Mouse (Mus musculus) embryonic facial prominence, embryonic 13.5 days (tissue): ENCODE data around the gene Sdc3. TPM values are rescaled to one million over a fixed set of nuclear protein-coding genes. Genes with fewer than 3 reads are reported as not detected.
A peak's percentile ranks its signal among the peaks of the same experiment; 100 is the strongest.

ENCODE experiments used
- ATAC-seq: fragments of 200-750 bp; cut with Nextera tagmentation; 2 replicates; pipeline ENCODE4 v1.8.0; 2017; ENCODE audit warnings: low read depth; ENCODE audit not compliant: insufficient number of reproducible peaks, insufficient read depth, low FRiP score, low TSS enrichment
- H3K27ac ChIP-seq: fragments of 300-500 bp; sonication (generic); 2 replicates; pipeline ENCODE4 v1.5.1; 2015; ENCODE audit warnings: moderate library complexity, mild to moderate bottlenecking, inconsistent platforms
- H3K27me3 ChIP-seq: fragments of 300-500 bp; sonication (generic); 2 replicates; pipeline ENCODE4 v1.6.1; 2015; ENCODE audit warnings: mild to moderate bottlenecking, inconsistent platforms
- H3K36me3 ChIP-seq: fragments of 300-500 bp; sonication (generic); 2 replicates; pipeline ENCODE4 v1.6.1; 2015; ENCODE audit warnings: mild to moderate bottlenecking, inconsistent platforms
- H3K4me1 ChIP-seq: fragments of 300-500 bp; sonication (generic); 2 replicates; pipeline ENCODE4 v1.6.1; 2015; ENCODE audit warnings: inconsistent platforms
- H3K4me2 ChIP-seq: fragments of 300-500 bp; sonication (generic); 2 replicates; pipeline ENCODE4 v1.6.1; 2015; ENCODE audit warnings: moderate library complexity, mild to moderate bottlenecking, inconsistent platforms
- H3K4me3 ChIP-seq: fragments of 300-500 bp; sonication (generic); 2 replicates; pipeline ENCODE4 v1.5.1; 2015; ENCODE audit warnings: mild to moderate bottlenecking, inconsistent platforms
- H3K9ac ChIP-seq: fragments of 300-500 bp; sonication (generic); 2 replicates; pipeline ENCODE4 v1.6.1; 2015; ENCODE audit warnings: mild to moderate bottlenecking, inconsistent platforms
- H3K9me3 ChIP-seq: fragments of 300-500 bp; sonication (generic); 2 replicates; pipeline ENCODE4 v1.6.1; 2016; ENCODE audit warnings: inconsistent platforms
- WGBS: fragments of 180-500 bp; shearing (Covaris S2); methylation state at CpG from one replicate; pipeline ENCODE4 v1.1.7; 2015; ENCODE audit warnings: mixed read lengths; 5-methylcytosine and 5-hydroxymethylcytosine counted together
- polyA plus RNA-seq: library from polyadenylated mRNA; unstranded; fragments of >200 nt; fragmentation: Nextera tagmentation; extraction: Ambion mirVana; gene quantifications from 2 replicates; pipeline ENCODE4 v1.2.1, GENCODE M21; 2015

Gene Sdc3
- polyA plus RNA-seq, 1 experiment from 2014 or later: 32.7 TPM

DNA sequence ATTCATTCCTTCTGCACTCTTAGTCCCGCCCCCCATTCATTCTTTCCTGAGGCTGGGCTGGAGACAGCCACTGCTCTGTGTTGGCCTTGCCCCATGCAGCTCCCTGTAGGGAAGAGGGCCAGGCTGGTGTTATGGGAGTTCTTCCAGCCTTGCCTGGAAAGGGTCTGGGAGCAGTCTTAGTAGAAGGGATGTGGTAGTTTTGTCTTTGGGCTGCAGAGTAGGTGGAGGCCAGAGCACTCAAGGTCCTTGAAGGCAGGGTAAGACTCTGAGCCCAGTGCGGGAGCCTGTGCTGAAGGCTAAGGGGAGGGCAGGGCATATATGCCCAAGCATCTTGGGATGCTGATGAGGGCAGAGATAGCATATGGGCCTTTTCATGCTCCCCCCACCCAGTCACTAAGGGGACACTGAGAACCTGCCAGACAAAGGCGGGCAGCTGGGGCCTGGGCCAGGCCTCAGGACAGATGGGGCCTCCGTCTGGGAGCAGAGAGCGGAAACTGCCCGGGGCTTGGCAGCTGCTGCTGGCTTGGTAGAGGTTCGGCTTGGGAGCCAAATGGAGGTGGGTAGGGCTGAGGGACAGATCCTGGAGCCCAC lies 12.5 kb downstream of the Sdc3 start:
- no peaks in the 10 kb centered on the region for H3K27me3 ChIP-seq
- H3K9ac ChIP-seq: no peak overlapping the region
- H3K36me3 ChIP-seq: peaks cover 6% of the 10 kb centered on the region; the same call in 1 of the 2 replicates
- no peak for ATAC-seq
- no peak overlapping the region for H3K4me2 ChIP-seq
- 60% methylated on average over 7 of the region's 7 CpGs for WGBS
- no peak overlapping the region for H3K4me3 ChIP-seq
- H3K27ac ChIP-seq: no peak overlapping the region
- H3K4me1 ChIP-seq: peaks cover 24% of the 10 kb centered on the region
- H3K9me3 ChIP-seq: no peaks in the 10 kb centered on the region

DNA sequence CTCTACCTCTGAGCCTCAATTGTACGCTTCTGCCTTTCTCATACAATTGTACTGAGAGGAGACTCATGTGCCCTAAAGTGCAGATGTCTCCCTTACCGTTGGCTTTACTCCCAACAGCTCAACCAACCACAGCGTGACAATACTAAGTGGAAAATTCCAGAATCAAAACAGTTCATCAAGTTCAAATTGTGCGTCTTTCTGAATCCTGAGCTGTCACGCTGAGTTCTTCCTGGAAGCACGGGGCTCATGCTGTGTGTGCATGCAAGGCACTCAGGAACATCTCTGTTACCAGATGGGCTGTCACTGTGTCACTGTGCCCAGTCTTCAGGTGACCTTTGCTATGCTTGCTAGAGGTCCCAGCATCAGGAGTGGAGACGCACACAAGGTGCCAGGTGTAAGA lies 13.4 kb downstream of the Sdc3 start:
- Histone ChIP-seq H3K4me2 (no peak overlapping the region), H3K9ac (no peak overlapping the region), H3K9me3 (no peaks in the 10 kb centered on the region), H3K4me1 (peaks cover 24% of the 10 kb centered on the region), H3K36me3 (peaks cover 6% of the 10 kb centered on the region; the same call in 1 of the 2 replicates), H3K27ac (0 out of 2 replicates have a peak overlapping the region, but pooled peaks have one; percentile 11), H3K4me3 (no peak overlapping the region), H3K27me3 (no peaks in the 10 kb centered on the region)
- no peak for ATAC-seq
- 75% methylated on average over 7 of the region's 7 CpGs for WGBS

DNA sequence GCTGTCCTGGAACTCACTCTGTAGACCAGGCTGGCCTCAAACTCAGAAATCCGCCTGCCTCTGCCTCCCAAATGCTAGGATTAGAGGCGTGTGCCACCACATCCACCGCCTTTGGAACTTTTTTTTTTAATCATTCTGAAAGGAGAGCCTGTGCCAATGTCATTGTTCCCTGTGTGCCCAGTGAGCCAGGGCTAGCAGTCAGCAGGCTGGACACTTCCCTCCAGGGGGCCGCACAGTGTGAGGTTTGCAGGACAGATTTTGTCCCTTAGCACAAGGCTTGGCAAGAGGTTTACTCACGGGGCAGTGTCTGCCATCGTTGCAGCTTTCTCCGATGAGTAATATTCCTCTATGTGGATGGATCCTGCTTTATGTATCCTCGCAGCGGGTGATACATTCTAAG lies 14.4 kb downstream of the Sdc3 start:
- H3K4me2 ChIP-seq: no peak overlapping the region
- no peaks in the 10 kb centered on the region for H3K27me3 ChIP-seq
- H3K4me3 ChIP-seq: no peak overlapping the region
- H3K4me1 ChIP-seq: peaks cover 31% of the 10 kb centered on the region
- no peaks in the 10 kb centered on the region for H3K9me3 ChIP-seq
- ATAC-seq: no peak
- peaks cover 6% of the 10 kb centered on the region; the same call in 1 of the 2 replicates for H3K36me3 ChIP-seq
- 92% methylated on average over 9 of the region's 9 CpGs for WGBS
- no peak overlapping the region for H3K9ac ChIP-seq
- no peak overlapping the region for H3K27ac ChIP-seq

DNA sequence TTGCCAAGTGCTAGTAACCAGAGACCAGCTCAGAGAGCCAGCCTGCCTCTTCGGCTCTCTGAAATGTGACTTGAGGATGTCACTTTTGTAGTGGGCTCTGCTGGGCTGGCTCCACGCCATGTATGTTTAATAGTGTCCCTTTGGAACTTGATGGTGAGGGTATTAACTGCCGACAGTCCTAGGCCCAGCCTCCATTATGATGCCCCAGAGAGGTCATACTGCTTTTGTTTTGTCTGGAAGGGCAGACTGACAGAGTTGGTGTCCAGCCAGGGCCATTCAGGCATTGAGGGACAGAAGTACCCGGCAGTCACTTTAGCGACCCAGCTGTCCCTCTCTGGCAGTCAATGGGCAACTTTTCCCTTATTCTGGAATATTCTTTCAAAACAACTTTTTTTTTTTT lies 17.4 kb downstream of the Sdc3 start:
- Histone ChIP-seq H3K9ac (no peak overlapping the region), H3K9me3 (no peaks in the 10 kb centered on the region), H3K36me3 (no peaks in the 10 kb centered on the region), H3K27ac (no peak overlapping the region), H3K27me3 (no peaks in the 10 kb centered on the region), H3K4me3 (no peak overlapping the region), H3K4me1 (peaks cover 26% of the 10 kb centered on the region), H3K4me2 (no peak overlapping the region)
- WGBS: 65% methylated on average over 5 of the region's 5 CpGs
- no peak for ATAC-seq

DNA sequence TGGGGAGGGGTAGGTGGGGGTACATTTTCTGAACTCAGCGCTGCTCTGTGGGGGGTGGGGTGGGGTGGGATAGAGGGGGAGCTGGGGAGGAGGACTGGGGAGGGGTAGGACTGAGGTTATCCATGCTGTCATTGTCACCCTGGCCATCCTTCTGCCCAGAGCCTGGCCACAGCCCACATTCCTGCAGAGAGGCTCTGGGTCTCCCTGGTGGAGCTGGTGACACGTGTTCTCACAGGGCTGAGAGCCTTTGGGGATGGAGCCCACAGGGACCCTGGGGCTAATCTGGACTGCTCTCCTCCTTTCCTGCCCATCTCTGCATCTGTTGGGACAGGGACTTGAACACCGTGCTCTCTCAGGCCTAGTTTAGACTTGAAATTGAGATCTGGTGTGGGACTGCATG lies 18.5 kb downstream of the Sdc3 start:
- WGBS: 28% methylated on average over 3 of the region's 3 CpGs
- H3K4me1 ChIP-seq: peaks cover 26% of the 10 kb centered on the region
- ATAC-seq: no peak
- H3K4me2 ChIP-seq: no peak overlapping the region
- no peaks in the 10 kb centered on the region for H3K36me3 ChIP-seq
- H3K27me3 ChIP-seq: no peaks in the 10 kb centered on the region
- H3K9me3 ChIP-seq: no peaks in the 10 kb centered on the region
- H3K27ac ChIP-seq: no peak overlapping the region
- H3K4me3 ChIP-seq: no peak overlapping the region
- no peak overlapping the region for H3K9ac ChIP-seq

DNA sequence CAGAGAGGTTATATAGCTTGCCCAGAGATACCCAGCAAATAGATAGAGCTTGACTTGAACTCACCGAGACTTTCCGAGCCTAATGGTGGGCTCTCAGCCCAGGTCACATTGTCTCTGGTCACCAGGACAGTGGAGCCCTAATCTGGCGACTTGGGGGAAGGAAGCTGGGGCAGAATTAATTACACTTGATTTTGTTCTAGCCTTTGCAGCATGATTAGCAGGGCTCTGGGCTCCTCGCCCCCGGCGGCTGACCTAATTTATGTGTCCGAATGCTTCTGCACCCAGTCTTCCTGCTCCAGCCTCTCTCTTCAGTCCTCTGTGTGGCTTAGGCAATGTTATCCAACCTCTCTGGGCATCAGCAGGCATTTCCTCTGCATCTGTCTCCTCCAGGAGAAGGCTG lies 19.0 kb downstream of the Sdc3 start:
- H3K4me2 ChIP-seq: no peak overlapping the region
- 53% methylated on average over 7 of the region's 7 CpGs for WGBS
- H3K4me1 ChIP-seq: peaks cover 24% of the 10 kb centered on the region
- no peaks in the 10 kb centered on the region for H3K36me3 ChIP-seq
- H3K9me3 ChIP-seq: no peaks in the 10 kb centered on the region
- no peak for ATAC-seq
- H3K4me3 ChIP-seq: no peak overlapping the region
- no peak overlapping the region for H3K9ac ChIP-seq
- no peak overlapping the region for H3K27ac ChIP-seq
- no peaks in the 10 kb centered on the region for H3K27me3 ChIP-seq

DNA sequence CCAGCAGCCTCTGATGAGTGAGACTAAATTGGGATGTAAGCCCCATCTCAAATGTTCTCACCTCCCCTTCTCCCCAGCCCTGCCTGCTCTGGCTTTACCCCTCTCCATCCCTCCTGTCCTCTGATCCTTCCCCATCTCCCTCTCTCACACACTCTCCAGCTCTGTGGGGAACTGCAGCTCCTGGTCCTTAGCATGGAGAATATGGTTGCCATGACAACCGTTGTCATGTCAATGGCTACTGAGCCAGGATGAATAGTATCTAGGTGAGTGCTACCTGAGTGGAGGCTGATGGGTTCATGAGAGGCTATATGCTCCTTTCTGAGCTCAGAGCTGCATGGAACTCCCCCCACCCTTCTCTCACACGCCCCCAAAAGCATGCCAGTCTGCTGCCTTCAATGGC lies 21.6 kb downstream of the Sdc3 start:
- H3K27ac ChIP-seq: no peak overlapping the region
- no peaks in the 10 kb centered on the region for H3K9me3 ChIP-seq
- no peaks in the 10 kb centered on the region for H3K27me3 ChIP-seq
- H3K4me2 ChIP-seq: no peak overlapping the region
- H3K4me1 ChIP-seq: peaks cover 24% of the 10 kb centered on the region
- H3K4me3 ChIP-seq: no peak overlapping the region
- no peak for ATAC-seq
- WGBS: 57% methylated on average over 2 of the region's 2 CpGs
- peaks cover 9% of the 10 kb centered on the region for H3K36me3 ChIP-seq
- H3K9ac ChIP-seq: no peak overlapping the region

DNA sequence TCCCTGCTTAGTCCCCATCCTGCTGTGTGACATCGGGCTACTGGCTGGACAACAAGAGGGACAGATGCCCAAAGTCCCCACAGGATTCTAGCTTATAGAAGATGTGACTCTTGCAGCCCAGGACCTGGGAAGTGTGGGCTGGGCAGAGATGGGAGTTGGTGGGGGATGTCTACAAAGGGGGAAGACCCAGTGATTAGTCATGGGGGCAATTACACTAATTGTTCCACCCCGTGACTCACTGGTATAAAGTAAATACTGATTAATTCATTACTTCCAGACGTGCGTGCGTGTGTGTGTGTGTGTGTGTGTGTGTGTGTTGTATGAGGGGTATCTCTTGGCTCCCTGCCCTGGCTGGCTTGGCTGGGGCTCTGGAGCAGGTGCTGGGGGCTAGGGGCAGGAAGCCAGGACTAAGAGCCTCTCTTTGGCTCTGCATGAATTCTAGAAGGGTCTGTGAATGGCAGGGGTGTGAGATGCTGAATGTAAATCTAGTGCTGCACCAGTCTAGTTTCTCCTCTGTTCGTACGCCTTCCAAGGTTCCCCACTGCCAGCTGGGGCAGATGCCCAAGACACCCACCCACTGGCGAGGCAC lies 22.5 kb downstream of the Sdc3 start:
- Histone ChIP-seq H3K36me3 (peaks cover 18% of the 10 kb centered on the region), H3K9ac (no peak overlapping the region), H3K9me3 (no peaks in the 10 kb centered on the region), H3K4me1 (peaks cover 24% of the 10 kb centered on the region), H3K27me3 (no peaks in the 10 kb centered on the region), H3K4me2 (no peak overlapping the region), H3K27ac (no peak overlapping the region; the same call in 1 of the 2 replicates), H3K4me3 (no peak overlapping the region)
- ATAC-seq: no peak
- whole genome bisulfite sequencing: 49% methylated on average over 8 of the region's 8 CpGs

DNA sequence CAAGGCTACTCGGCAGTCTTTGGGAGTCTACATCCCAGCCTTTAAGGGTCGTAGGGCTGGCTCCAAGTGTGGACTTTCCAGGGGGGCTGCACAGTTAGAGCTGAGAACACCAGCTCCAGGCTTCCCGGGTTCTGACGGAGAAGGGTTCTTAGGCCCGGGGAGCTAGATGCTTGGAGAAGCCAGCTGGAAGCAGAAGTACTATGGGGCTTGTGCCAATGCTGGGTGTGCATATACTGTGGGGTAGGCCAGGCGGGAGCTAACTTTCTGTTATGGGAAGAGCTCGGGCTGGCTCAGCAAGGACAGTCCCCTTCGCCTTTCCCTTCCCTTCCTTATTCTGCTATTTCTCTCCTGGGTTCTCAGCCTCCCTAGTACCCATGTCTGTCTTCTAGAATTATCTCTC lies 23.5 kb downstream of the Sdc3 start:
- no peak for ATAC-seq
- 83% methylated on average over 8 of the region's 8 CpGs for WGBS
- no peak overlapping the region for H3K9ac ChIP-seq
- peaks cover 28% of the 10 kb centered on the region for H3K36me3 ChIP-seq
- H3K9me3 ChIP-seq: no peaks in the 10 kb centered on the region
- H3K27me3 ChIP-seq: no peaks in the 10 kb centered on the region
- no peak overlapping the region for H3K4me2 ChIP-seq
- no peak overlapping the region for H3K4me3 ChIP-seq
- H3K27ac ChIP-seq: no peak overlapping the region
- H3K4me1 ChIP-seq: peaks cover 24% of the 10 kb centered on the region

DNA sequence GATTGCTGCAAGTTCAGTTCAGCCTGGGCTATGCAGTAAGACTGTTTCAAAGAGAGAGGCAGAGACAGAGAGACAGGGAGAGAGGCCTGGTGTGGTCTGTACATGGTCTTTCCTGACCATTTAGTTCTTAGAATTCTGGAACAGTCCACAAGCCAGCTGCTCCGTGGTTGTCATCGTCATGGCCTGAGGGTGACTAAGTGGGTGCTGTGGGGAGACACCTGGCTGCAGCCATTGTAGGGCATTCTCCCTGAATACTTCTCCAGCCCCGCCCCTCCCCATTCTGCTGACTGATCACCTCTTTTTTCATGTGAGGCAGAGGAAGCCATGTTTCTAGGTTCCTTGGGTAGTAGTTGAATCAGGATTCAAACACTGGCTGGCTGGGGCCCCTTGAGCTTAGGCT lies 27.5 kb downstream of the Sdc3 start:
- no peak overlapping the region for H3K4me3 ChIP-seq
- H3K9ac ChIP-seq: no peak overlapping the region
- peaks cover 10% of the 10 kb centered on the region for H3K4me1 ChIP-seq
- no peak overlapping the region for H3K4me2 ChIP-seq
- H3K9me3 ChIP-seq: no peaks in the 10 kb centered on the region
- H3K27ac ChIP-seq: no peak overlapping the region
- WGBS: 79% methylated on average over 3 of the region's 3 CpGs
- ATAC-seq: no peak
- H3K27me3 ChIP-seq: no peaks in the 10 kb centered on the region
- peaks cover 61% of the 10 kb centered on the region for H3K36me3 ChIP-seq

DNA sequence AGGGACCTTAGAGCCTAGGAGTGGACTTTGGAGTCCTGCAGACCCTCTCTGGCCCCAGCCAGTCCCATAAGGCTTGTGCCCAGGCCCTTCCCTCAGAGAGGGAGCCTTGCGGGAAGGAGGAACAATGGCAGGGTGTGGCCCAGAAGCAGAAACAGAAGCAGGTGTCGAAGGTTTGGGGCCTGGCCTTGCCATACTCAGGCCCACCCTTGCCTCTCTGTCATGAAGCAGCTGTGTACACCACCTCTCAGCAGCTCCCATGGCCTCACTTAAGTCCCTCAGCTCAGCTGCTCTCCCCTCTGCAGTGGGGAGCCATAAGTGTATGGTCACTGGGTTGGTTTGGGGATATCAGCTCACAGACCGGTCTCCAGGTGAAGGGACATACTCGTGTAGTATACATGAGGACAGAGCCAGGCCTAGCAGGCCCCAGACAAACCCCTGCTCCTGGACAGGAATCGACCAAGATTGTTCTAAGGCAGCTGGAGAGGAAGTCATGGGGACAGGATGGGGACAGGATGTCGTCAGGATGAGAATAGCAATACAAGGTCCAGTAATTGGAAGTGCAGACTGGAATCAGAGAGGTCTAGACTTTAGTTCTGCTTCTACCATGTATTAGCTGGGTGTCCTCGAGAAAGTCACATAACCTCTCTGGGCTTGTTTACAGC lies 28.4 kb downstream of the Sdc3 start:
- Histone ChIP-seq H3K9me3 (no peaks in the 10 kb centered on the region), H3K9ac (no peak overlapping the region), H3K27ac (no peak overlapping the region), H3K36me3 (peaks cover 70% of the 10 kb centered on the region), H3K4me2 (no peak overlapping the region), H3K4me1 (peaks cover 2% of the 10 kb centered on the region; the same call in 1 of the 2 replicates), H3K27me3 (no peaks in the 10 kb centered on the region), H3K4me3 (no peak overlapping the region)
- WGBS: 78% methylated on average over 7 of the region's 7 CpGs
- no peak for ATAC-seq
